Mouse (Mus musculus) erythroblast, embryonic 14.5 days (primary cell): Measurements from ENCODE around the gene Dnajc8.

ENCODE experiments used
- GATA1 ChIP-seq: IDR thresholded peaks from 2 replicates; pipeline ENCODE4 v1.6.1; 2012; ENCODE audit warnings: low read length, inconsistent platforms, mixed read lengths
- TAL1 ChIP-seq: IDR thresholded peaks from 3 replicates; pipeline ENCODE4 v1.6.1; 2012; ENCODE audit warnings: low read length, inconsistent platforms, mixed read lengths

DNA sequence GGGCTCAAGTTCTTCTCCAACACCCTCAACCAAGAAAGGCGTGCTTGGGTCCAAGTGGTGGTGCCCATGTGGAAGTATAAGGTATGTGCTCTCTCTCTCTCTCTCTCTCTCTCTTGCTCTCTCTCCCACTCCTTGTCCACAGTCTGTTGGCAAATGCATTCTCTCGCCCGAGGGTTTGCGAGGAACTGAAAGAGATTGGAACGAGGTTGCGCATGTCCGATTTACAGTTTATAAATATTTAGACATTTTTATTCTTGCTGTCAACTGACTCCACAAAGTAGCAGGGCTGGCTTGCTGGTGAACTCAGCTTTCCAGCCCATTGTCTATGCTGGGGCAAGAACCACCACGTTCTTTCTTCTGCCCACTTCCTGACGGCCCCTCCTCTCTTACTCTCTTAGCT is 35.8 kb downstream of the Dnajc8 start:
- TF ChIP-seq TAL1 (no peak), GATA1 (no peak)
